Mouse (Mus musculus) hindbrain, embryonic 14.5 days (tissue): ENCODE measurements around the gene Zc3h12c. TPM values are rescaled to one million over a fixed set of nuclear protein-coding genes. Genes with fewer than 3 reads are reported as not detected.
A peak's percentile ranks its signal among the peaks of the same experiment; 100 is the strongest.

Experiments
- ATAC-seq: fragments of 200-750 bp; cut with Nextera tagmentation; 2 replicates; pipeline ENCODE4 v1.8.0; 2017; ENCODE audit warnings: moderate number of reproducible peaks, mild to moderate bottlenecking, moderate TSS enrichment, moderate library complexity; ENCODE audit not compliant: low FRiP score
- DNase-seq: peaks from one replicate; pipeline ENCODE4 v3.0.0-alpha.2; 2015; ENCODE audit warnings: low spot score
- H3K27ac ChIP-seq: fragments of 300-500 bp; sonication (generic); 2 replicates; pipeline ENCODE4 v1.5.1; 2014; ENCODE audit warnings: mild to moderate bottlenecking, moderate library complexity
- H3K27me3 ChIP-seq: fragments of 300-500 bp; sonication (generic); 2 replicates; pipeline ENCODE4 v1.6.1; 2014; ENCODE audit warnings: mild to moderate bottlenecking, low read length, mixed read lengths; ENCODE audit not compliant: control insufficient read depth, insufficient read depth
- H3K36me3 ChIP-seq: fragments of 300-500 bp; sonication (generic); replicated peaks from 2 replicates; pipeline ENCODE4 v1.6.1; 2014; ENCODE audit not compliant: control insufficient read depth, insufficient read depth
- H3K4me1 ChIP-seq: fragments of 300-500 bp; sonication (generic); replicated peaks from 2 replicates; pipeline ENCODE4 v1.6.1; 2014; ENCODE audit warnings: antibody characterized with exemption, low read length, mixed read lengths; ENCODE audit not compliant: control insufficient read depth, insufficient read depth
- H3K4me2 ChIP-seq: fragments of 300-500 bp; sonication (generic); replicated peaks from 2 replicates; pipeline ENCODE4 v1.6.1; 2014; ENCODE audit warnings: mild to moderate bottlenecking, moderate library complexity
- H3K4me3 ChIP-seq: fragments of 300-500 bp; sonication (generic); replicated peaks from 2 replicates; pipeline ENCODE4 v1.5.1; 2014; ENCODE audit warnings: mild to moderate bottlenecking, low read length
- H3K9ac ChIP-seq: fragments of 300-500 bp; sonication (generic); 2 replicates; pipeline ENCODE4 v1.6.1; 2014
- H3K9me3 ChIP-seq: fragments of 300-500 bp; sonication (generic); 2 replicates; pipeline ENCODE4 v1.6.1; 2016; ENCODE audit warnings: low read length; ENCODE audit not compliant: control insufficient read depth
- WGBS: fragments of 180-500 bp; shearing (Covaris S2); extraction: QIAGEN DNeasy Blood & Tissue Kit; methylation state at CpG from one replicate; pipeline ENCODE4 v1.1.7; 2014; 5-methylcytosine and 5-hydroxymethylcytosine counted together
- polyA plus RNA-seq: library from polyadenylated mRNA; unstranded; fragments of >200 nt; fragmentation: Nextera tagmentation; extraction: Ambion mirVana; gene quantifications from 2 replicates; pipeline ENCODE4 v1.2.1, GENCODE M21; 2014

The Zc3h12c gene
- polyA plus RNA-seq, 1 experiment from 2014 or later = 7.1 TPM

DNA sequence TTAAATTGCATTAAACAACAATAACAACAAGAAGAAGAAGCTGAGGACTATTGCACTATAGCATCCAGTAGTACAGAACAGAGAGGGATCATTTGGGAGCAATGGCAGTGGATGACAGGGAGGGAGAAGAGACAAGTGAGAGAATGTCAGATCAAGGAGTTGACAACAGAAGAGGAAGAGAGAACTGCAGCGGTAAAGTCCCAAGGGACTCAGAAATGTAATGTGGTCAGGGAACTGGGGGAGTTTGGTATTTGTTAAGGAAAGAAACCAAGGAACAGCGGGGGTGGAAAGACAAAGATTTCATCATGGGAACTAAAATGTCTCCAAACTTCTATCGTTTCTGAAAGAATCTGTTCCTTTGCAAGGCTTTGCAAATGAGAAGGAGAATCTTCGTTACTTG lies 22.5 kb upstream of the Zc3h12c start:
- Histone ChIP-seq H3K4me3 (no peak overlapping the region), H3K27ac (no peak overlapping the region)
- WGBS = 89% methylated on average over 4 of the region's 4 CpGs

DNA sequence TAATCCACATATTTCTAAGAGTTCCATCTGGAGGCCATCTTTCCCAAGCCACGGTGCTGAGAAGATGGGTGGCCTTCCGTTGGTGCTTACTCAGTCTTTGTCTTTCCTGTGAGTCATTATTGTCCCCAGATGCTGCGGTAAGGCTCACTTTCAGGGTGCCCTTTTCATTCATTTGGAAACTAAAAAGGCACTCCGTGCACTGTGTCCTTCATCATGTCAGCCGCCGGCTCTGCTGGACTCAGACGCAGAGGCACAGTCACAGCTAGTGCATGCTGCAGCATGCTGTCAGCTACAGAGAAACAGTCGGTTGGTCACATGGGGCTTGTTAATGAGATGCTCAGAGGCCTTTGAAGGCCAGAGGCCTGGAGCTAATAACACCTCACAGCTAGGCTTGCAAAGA lies 19.7 kb upstream of the Zc3h12c start:
- H3K4me1 ChIP-seq = no peaks in the 10 kb centered on the region
- ATAC-seq (peak; percentile 71; the same call in 1 of the 2 replicates), DNase-seq (peak; percentile 66)
- H3K27ac ChIP-seq = peak overlapping the region; percentile 2; the same call in 1 of the 2 replicates
- H3K27me3 ChIP-seq = no peaks in the 10 kb centered on the region
- no peaks in the 10 kb centered on the region for H3K9me3 ChIP-seq
- H3K4me3 ChIP-seq = no peak overlapping the region
- WGBS = 7% methylated on average over 8 of the region's 8 CpGs
- H3K9ac ChIP-seq = 0 out of 2 replicates have a peak overlapping the region, but pooled peaks have one; percentile 1
- H3K4me2 ChIP-seq = peak overlapping the region; percentile 10
- no peaks in the 10 kb centered on the region for H3K36me3 ChIP-seq

More for the DNA sequence above, 22.5 kb upstream of the Zc3h12c start:
- no peaks in the 10 kb centered on the region for H3K27me3 ChIP-seq
- H3K4me1 ChIP-seq = no peaks in the 10 kb centered on the region
- ATAC-seq (no peak), DNase-seq (no peak)
- no peak overlapping the region for H3K9ac ChIP-seq
- no peaks in the 10 kb centered on the region for H3K36me3 ChIP-seq
- H3K4me2 ChIP-seq = no peak overlapping the region
- no peaks in the 10 kb centered on the region for H3K9me3 ChIP-seq

- Histone ChIP-seq H3K4me1 (no peaks in the 10 kb centered on the region), H3K9me3 (no peaks in the 10 kb centered on the region), H3K36me3 (no peaks in the 10 kb centered on the region), H3K4me3 (no peak overlapping the region), H3K27me3 (no peaks in the 10 kb centered on the region), H3K27ac (no peak overlapping the region), H3K4me2 (no peak overlapping the region), H3K9ac (no peak overlapping the region)
- DNase-seq (no peak), ATAC-seq (no peak)
- WGBS = 80% methylated on average over 3 of the region's 3 CpGs
These were observed 18.0 kb upstream of the Zc3h12c start for GRCm38 (mm10) chr9:52186296-52186941.

DNA sequence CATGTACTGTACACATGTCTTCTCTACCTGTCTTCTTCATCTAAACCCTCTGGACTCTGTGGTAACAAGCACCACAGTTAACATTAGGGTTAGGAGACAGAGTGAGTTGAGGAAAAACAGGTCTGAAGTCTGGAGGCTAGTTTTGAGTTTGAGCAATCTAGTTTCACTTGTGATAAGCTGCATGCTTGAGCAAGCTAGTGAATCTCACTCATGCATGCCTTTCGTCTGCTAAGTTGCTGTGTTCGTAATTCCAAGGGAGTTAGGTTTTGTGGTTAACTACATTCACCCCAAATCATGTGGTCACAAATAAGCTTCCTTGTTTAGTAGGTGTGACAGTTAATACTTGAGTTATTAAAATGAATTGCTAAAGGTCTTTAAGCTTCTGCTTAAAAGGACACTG lies 13.0 kb upstream of the Zc3h12c start:
- Histone ChIP-seq H3K4me3 (no peak overlapping the region), H3K36me3 (no peaks in the 10 kb centered on the region), H3K27ac (no peak overlapping the region), H3K9me3 (no peaks in the 10 kb centered on the region), H3K9ac (no peak overlapping the region), H3K4me2 (no peak overlapping the region), H3K4me1 (no peaks in the 10 kb centered on the region), H3K27me3 (no peaks in the 10 kb centered on the region)
- DNase-seq (no peak), ATAC-seq (no peak)
- 79% methylated on average over 2 of the region's 2 CpGs for WGBS

- H3K9me3 ChIP-seq = no peaks in the 10 kb centered on the region
- H3K4me3 ChIP-seq = no peak overlapping the region
- H3K4me2 ChIP-seq = no peak overlapping the region
- no peak for DNase-seq
- H3K4me1 ChIP-seq = no peaks in the 10 kb centered on the region
- ATAC-seq = no peak
- no peak overlapping the region for H3K9ac ChIP-seq
- no peaks in the 10 kb centered on the region for H3K27me3 ChIP-seq
- WGBS = 93% methylated on average over 6 of the region's 6 CpGs
- H3K27ac ChIP-seq = no peak overlapping the region
- H3K36me3 ChIP-seq = no peaks in the 10 kb centered on the region
These were observed 12.5 kb upstream of the Zc3h12c start for GRCm38 (mm10) chr9:52180851-52181250.

- Histone ChIP-seq H3K36me3 (no peaks in the 10 kb centered on the region), H3K4me1 (no peaks in the 10 kb centered on the region), H3K27me3 (no peaks in the 10 kb centered on the region), H3K4me3 (no peak overlapping the region), H3K9me3 (no peaks in the 10 kb centered on the region), H3K27ac (no peak overlapping the region), H3K9ac (no peak overlapping the region), H3K4me2 (no peak overlapping the region)
- DNase-seq (no peak), ATAC-seq (no peak)
- 87% methylated on average over 4 of the region's 4 CpGs for WGBS
These were observed 7.0 kb upstream of the Zc3h12c start for GRCm38 (mm10) chr9:52175257-52175859.

DNA sequence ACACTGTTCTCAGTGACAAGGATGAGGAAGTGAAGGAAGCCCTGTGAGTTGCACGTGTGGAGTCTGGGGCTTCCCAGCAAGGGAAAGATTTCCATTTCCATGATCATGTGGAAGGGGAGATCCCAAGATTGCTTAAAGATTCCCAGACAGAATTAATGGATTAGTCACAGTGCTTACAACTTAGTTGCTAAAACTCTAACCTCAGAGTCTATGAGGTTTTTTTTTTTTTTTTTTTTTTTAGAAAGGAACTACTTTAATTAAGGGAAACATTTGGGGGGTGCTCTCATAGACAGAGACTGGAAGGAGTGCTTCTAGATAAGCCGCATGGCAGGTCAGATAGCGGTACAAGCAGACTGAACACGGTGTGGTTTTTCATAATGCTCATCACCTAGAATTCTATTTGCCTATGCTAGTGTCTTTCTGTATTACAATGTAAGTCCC lies 6.3 kb upstream of the Zc3h12c start:
- WGBS = 86% methylated on average over 4 of the region's 4 CpGs
- Histone ChIP-seq H3K4me1 (no peaks in the 10 kb centered on the region), H3K27ac (no peak overlapping the region), H3K36me3 (no peaks in the 10 kb centered on the region), H3K9ac (no peak overlapping the region), H3K27me3 (no peaks in the 10 kb centered on the region), H3K4me3 (no peak overlapping the region), H3K4me2 (no peak overlapping the region), H3K9me3 (no peaks in the 10 kb centered on the region)
- ATAC-seq (no peak), DNase-seq (no peak)

DNA sequence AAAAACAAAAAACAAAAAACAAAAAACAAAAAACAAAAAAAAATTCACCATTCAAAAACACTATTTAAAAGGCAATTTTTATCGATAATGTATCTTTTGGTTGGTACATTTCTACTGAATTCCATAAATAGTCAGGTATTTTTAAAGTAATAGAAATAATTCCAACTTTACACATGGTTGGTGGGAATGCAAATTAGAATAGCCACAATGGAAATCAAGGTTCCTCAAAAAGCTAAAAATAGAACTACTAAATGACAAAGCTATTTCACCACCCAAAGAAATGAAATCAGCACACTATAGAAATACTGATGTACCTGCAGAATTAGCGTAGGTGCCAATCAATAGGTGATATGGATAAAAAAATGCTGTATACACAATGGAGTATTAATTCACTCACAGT lies 5.6 kb upstream of the Zc3h12c start:
- Histone ChIP-seq H3K4me2 (no peak overlapping the region), H3K9ac (no peak overlapping the region), H3K4me1 (0 out of 2 replicates have a peak, but pooled peaks cover 5% of the 10 kb centered on the region), H3K9me3 (no peaks in the 10 kb centered on the region), H3K36me3 (no peaks in the 10 kb centered on the region), H3K27me3 (no peaks in the 10 kb centered on the region), H3K4me3 (no peak overlapping the region), H3K27ac (no peak overlapping the region)
- ATAC-seq = no peak
- DNase-seq = no peak
- WGBS = 95% methylated on average over 2 of the region's 2 CpGs

DNA sequence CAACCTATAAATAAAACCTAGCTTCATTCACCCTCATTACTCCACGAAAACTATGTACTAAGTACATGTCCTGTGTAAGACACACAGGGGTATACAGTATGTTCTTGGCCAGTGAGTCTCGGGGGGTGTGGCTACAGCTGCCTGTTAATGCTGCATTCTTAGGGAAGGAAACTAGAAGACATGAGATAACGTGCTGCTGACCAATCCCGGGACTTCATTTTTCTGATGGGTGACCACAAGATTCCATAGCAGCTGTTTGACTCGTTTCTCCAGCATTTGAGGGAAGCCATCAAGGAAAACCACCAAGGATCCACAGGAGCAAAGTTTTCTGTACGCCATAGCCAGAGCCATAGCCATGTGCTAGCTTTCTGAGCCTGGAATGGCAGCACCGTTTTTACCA lies 4.2 kb upstream of the Zc3h12c start:
- Histone ChIP-seq H3K4me3 (no peak overlapping the region), H3K9ac (no peak overlapping the region), H3K4me1 (0 out of 2 replicates have a peak, but pooled peaks cover 6% of the 10 kb centered on the region), H3K36me3 (no peaks in the 10 kb centered on the region), H3K4me2 (no peak overlapping the region), H3K9me3 (no peaks in the 10 kb centered on the region), H3K27me3 (no peaks in the 10 kb centered on the region), H3K27ac (no peak overlapping the region)
- DNase-seq = no peak
- WGBS = 80% methylated on average over 7 of the region's 7 CpGs
- ATAC-seq = no peak
